Mouse (Mus musculus): ENCODE results near the gene Nfkbie.

DNA sequence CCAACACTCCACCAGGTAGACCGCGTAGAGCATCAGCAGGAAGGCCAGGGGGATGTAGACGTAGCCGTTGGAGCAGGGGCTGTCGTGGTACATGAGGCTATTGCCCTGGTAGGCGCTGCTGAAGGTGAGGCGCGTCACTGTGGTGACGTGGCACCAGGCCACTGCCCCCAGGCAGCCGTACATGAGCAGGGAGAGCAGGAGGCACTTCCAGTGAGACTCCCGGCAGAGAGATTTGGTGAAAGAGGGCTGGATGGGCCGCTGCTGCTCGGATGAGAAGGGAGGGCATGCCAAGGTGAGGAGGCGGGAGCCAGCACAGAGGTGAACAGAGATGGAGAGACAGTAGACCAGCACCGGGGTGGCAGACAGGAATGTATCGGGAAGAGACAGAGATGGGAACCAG, 8.6 kb upstream of the Nfkbie start:
- TF ChIP-seq CTCF (conservative IDR thresholded peaks at IDR 0.05; ENCODE audit: low read length) (no peak), POU5F1 (IDR thresholded peaks at IDR 0.05; ENCODE audit: borderline replicate concordance, low read length) (no peak)
